ENCODE assay signal across 21 mouse cellular contexts in genomic region chr5:123222346-123223050, GRCm38 (mm10). TPM values are rescaled to one million over a fixed set of nuclear protein-coding genes. Genes with fewer than 3 reads are reported as not detected.
A peak's percentile ranks its signal among the peaks of the same experiment; 100 is the strongest.
DNase-seq lines count a peak whose midpoint lies in the region; ATAC-seq and TF ChIP-seq lines count a peak whose summit lies in the region.
"Not testable (repeated sequence)": the region's sequence is repeated elsewhere in the genome, so short reads cannot be mapped to it uniquely, and the experiment has no call there.
"Had no signal": no experiment of that assay in that cellular context is flagged by ENCODE, and none has a peak within 500 bp of the region (broad histone marks: within the 10 kb centered on the region; RNA-seq: fewer than 3 reads in every experiment).

No protein-coding gene starts in this region.

- WGBS in liver, adult 2 months, result 49% methylated on average over 4 of the region's 5 CpGs
- 30% methylated on average over 3 of the region's 5 CpGs for WGBS in liver, embryonic 13.5 days (ENCODE audit: insufficient replicate concordance)
- WGBS in liver, embryonic 16.5 days (ENCODE audit: insufficient replicate concordance), result 29% methylated on average over 3 of the region's 5 CpGs

- peaks cover 11% of the 10 kb centered on the region for H3K4me1 ChIP-seq in liver, adult 2 months (ENCODE audit: control insufficient read depth, insufficient read depth, low read length)
- H3K4me1 ChIP-seq in liver, embryonic 13.5 days (replicated peaks), result peaks cover 39% of the 10 kb centered on the region
- peaks cover 20% of the 10 kb centered on the region for H3K4me1 ChIP-seq in liver, embryonic 16.5 days (ENCODE audit: control insufficient read depth, low read depth, low read length)

- TF ChIP-seq POLR2A in liver, adult 2 months (IDR thresholded peaks at IDR 0.05; ENCODE audit: extremely low read depth, insufficient read depth, low read length), result not testable (repeated sequence)

- H3K27ac ChIP-seq in liver, adult 2 months (replicated peaks; ENCODE audit: insufficient read depth, low read depth, low read length), result peak overlapping the region; percentile 59
- H3K27ac ChIP-seq in liver, embryonic 13.5 days, result peak overlapping the region; percentile 92
- H3K27ac ChIP-seq in liver, embryonic 16.5 days (ENCODE audit: low read length), result peak overlapping the region; percentile 91

- H3K4me3 ChIP-seq in liver, adult 2 months (ENCODE audit: insufficient read depth, low read depth, low read length); liver, embryonic 13.5 days (replicated peaks); liver, embryonic 16.5 days (ENCODE audit: low read depth, low read length): not testable (repeated sequence)

- peak overlapping the region; percentile 49 for H3K4me2 ChIP-seq in liver, embryonic 13.5 days
- peak overlapping the region; percentile 41 for H3K4me2 ChIP-seq in liver, embryonic 16.5 days (ENCODE audit: low read depth, low read length)

- H3K9me3 ChIP-seq in liver, embryonic 13.5 days (replicated peaks); liver, embryonic 16.5 days (replicated peaks; ENCODE audit: control insufficient read depth, low read length): not testable (repeated sequence)

- not testable (repeated sequence) for H3K79me2 ChIP-seq in liver, adult 2 months (ENCODE audit: control insufficient read depth, insufficient read depth, low read length)

- peak; percentile 54; the same call in 1 of the 2 replicates for ATAC-seq in common myeloid progenitor, adult 5-6 weeks (replicated peaks; ENCODE audit: low read depth, poor library complexity, severe bottlenecking)
- peak; percentile 40 for ATAC-seq in granulocyte monocyte progenitor cell, adult 5-6 weeks (replicated peaks; ENCODE audit: poor library complexity, severe bottlenecking)
- peak; percentile 91 for ATAC-seq in liver, embryonic 13.5 days (ENCODE audit: low read depth)
- ATAC-seq in liver, embryonic 16.5 days (ENCODE audit: low read depth), result peak; percentile 79
- ATAC-seq in megakaryocyte progenitor cell, adult 5-6 weeks (replicated peaks; ENCODE audit: poor library complexity), result peak; percentile 87

- not testable (repeated sequence) for TF ChIP-seq CTCF in liver, adult 2 months (IDR thresholded peaks at IDR 0.05; ENCODE audit: low read depth, low read length)

- not testable (repeated sequence) for H3K36me3 ChIP-seq in liver, adult 2 months (ENCODE audit: control insufficient read depth, insufficient read depth, low read length); liver, embryonic 13.5 days; liver, embryonic 16.5 days (ENCODE audit: control insufficient read depth, insufficient read depth)

- H3K9ac ChIP-seq in liver, adult 2 months (ENCODE audit: low read depth, low read length); liver, embryonic 16.5 days (ENCODE audit: low read depth, low read length): not testable (repeated sequence)
- peak overlapping the region; percentile 47 for H3K9ac ChIP-seq in liver, embryonic 13.5 days

- DNase-seq in liver, adult 2 months (ENCODE audit: extremely low read depth, low read depth, low spot score); liver, embryonic 13.5 days: not testable (repeated sequence)

- not testable (repeated sequence) for H3K27me3 ChIP-seq in liver, adult 2 months (ENCODE audit: control insufficient read depth, insufficient read depth, low read length); liver, embryonic 13.5 days; liver, embryonic 16.5 days (ENCODE audit: control insufficient read depth, insufficient read depth, low read depth, low read length)

RNA-seq across cellular contexts. Expression of gene Wdr66, which starts 29.4 kb away (rescaled TPM):
- not detected in 2 replicates for total RNA-seq in common myeloid progenitor, adult 5-6 weeks (2017)
- 0.99 TPM in 1 of 2 replicates, not detected in the other for total RNA-seq in granulocyte monocyte progenitor cell, adult 5-6 weeks (2014; fragmentation: Nextera tagmentation)
- not detected in 2 replicates for total RNA-seq in granulocyte monocyte progenitor cell, adult 5-6 weeks (2017)
- total RNA-seq in liver, adult 2 months (2014; rRNA removed), result 0.37 and 0.60 TPM in 2 replicates
- polyA plus RNA-seq in liver, adult 2 months (2012; rRNA removed), result 0.35 and 0.60 TPM in 2 replicates
- 0.16 TPM in 1 of 2 replicates, not detected in the other for polyA plus RNA-seq in liver, embryonic 13.5 days (2015; fragmentation: Nextera tagmentation; extraction: Ambion mirVana)
- polyA plus RNA-seq in liver, embryonic 16.5 days (2015; fragmentation: Nextera tagmentation; extraction: Ambion mirVana), result 0.08 and 0.11 TPM in 2 replicates
- 0.07 TPM in 1 of 2 replicates, not detected in the other for total RNA-seq in megakaryocyte progenitor cell, adult 5-6 weeks (2015)
- not detected in 2 replicates for total RNA-seq in megakaryocyte progenitor cell, adult 5-6 weeks (2017)
- polyA plus RNA-seq: G1E had no signal

RNA-seq across cellular contexts. Expression of gene Hpd, which starts 40.0 kb away (rescaled TPM):
- not detected in 2 replicates for total RNA-seq in common myeloid progenitor, adult 5-6 weeks (2017)
- not detected in 2 replicates for total RNA-seq in granulocyte monocyte progenitor cell, adult 5-6 weeks (2014; fragmentation: Nextera tagmentation)
- total RNA-seq in granulocyte monocyte progenitor cell, adult 5-6 weeks (2017), result not detected in 2 replicates
- 3,614 and 3,656 TPM in 2 replicates for total RNA-seq in liver, adult 2 months (2014; rRNA removed)
- polyA plus RNA-seq in liver, adult 2 months (2012; rRNA removed), result 3,813 and 5,374 TPM in 2 replicates
- polyA plus RNA-seq in liver, embryonic 13.5 days (2015; fragmentation: Nextera tagmentation; extraction: Ambion mirVana), result 12.4 and 15.2 TPM in 2 replicates
- polyA plus RNA-seq in liver, embryonic 16.5 days (2015; fragmentation: Nextera tagmentation; extraction: Ambion mirVana), result 110 and 129 TPM in 2 replicates
- not detected in 2 replicates for total RNA-seq in megakaryocyte progenitor cell, adult 5-6 weeks (2015)
- not detected in 2 replicates for total RNA-seq in megakaryocyte progenitor cell, adult 5-6 weeks (2017)
- total RNA-seq: forebrain, postnatal 0 days; G1E; gastrocnemius, adult 2 months; gastrocnemius, postnatal 14 days; heart, adult 2 months; heart, postnatal 4 days had no signal
- polyA plus RNA-seq: cerebellum, adult 2 months; cortical plate, adult 2 months; embryonic facial prominence, embryonic 10.5 days; embryonic facial prominence, embryonic 13.5 days; forebrain, embryonic 11.5 days; forebrain, embryonic 14.5 days; forebrain, postnatal 0 days; frontal cortex, adult 2 months; G1E; hindbrain, embryonic 12.5 days; hindbrain, embryonic 15.5 days had no signal

RNA-seq across cellular contexts. Expression of gene Psmd9, which starts 53.3 kb away (rescaled TPM):
- total RNA-seq in common myeloid progenitor, adult 5-6 weeks (2017), result 27.1 and 44.4 TPM in 2 replicates
- 26.5 and 45.9 TPM in 2 replicates for total RNA-seq in granulocyte monocyte progenitor cell, adult 5-6 weeks (2014; fragmentation: Nextera tagmentation)
- total RNA-seq in granulocyte monocyte progenitor cell, adult 5-6 weeks (2017), result 15.5 and 25.2 TPM in 2 replicates
- 29.8 and 39.8 TPM in 2 replicates for total RNA-seq in liver, adult 2 months (2014; rRNA removed)
- polyA plus RNA-seq in liver, adult 2 months (2012; rRNA removed), result 26.4 and 28.5 TPM in 2 replicates
- polyA plus RNA-seq in liver, embryonic 13.5 days (2015; fragmentation: Nextera tagmentation; extraction: Ambion mirVana), result 76.0 and 76.3 TPM in 2 replicates
- 63.8 and 73.2 TPM in 2 replicates for polyA plus RNA-seq in liver, embryonic 16.5 days (2015; fragmentation: Nextera tagmentation; extraction: Ambion mirVana)
- 22.3 and 23.9 TPM in 2 replicates for total RNA-seq in megakaryocyte progenitor cell, adult 5-6 weeks (2015)
- total RNA-seq in megakaryocyte progenitor cell, adult 5-6 weeks (2017), result 15.2 and 19.4 TPM in 2 replicates

Comparison
In these comparisons a context has a peak if more than half of its experiments do, and no peak if none do; other contexts are left out.
1. ATAC-seq: peak in every context shown above with its lines; median percentile 91 in liver, embryonic 13.5 days; 87 in megakaryocyte progenitor cell, adult 5-6 weeks; 79 in liver, embryonic 16.5 days; 54 in common myeloid progenitor, adult 5-6 weeks; 40 in granulocyte monocyte progenitor cell, adult 5-6 weeks.
2. RNA of gene Hpd, which starts 40.0 kb away (total RNA-seq): 3,614 to 3,656 TPM in liver, adult 2 months; not detected in common myeloid progenitor, adult 5-6 weeks, not detected in granulocyte monocyte progenitor cell, adult 5-6 weeks and not detected in megakaryocyte progenitor cell, adult 5-6 weeks; every median in the first group is over 1,000 times any median in the second.
3. Peak in every context shown above with its lines, with median percentiles within 50 percentile points of each other: H3K27ac ChIP-seq.